Mouse (Mus musculus) heart, embryonic 10.5 days (tissue): Measurements from ENCODE around the gene Cep72. TPM values are rescaled to one million over a fixed set of nuclear protein-coding genes. Genes with fewer than 3 reads are reported as not detected.
"Not testable (repeated sequence)": the region's sequence is repeated elsewhere in the genome, so short reads cannot be mapped to it uniquely, and the experiment has no call there.

Source experiments
- DNase-seq: peaks from one replicate; pipeline ENCODE4 v3.0.0-alpha.2; 2017; ENCODE audit warnings: low spot score
- H3K27ac ChIP-seq: fragments of 300-500 bp; sonication (generic); 2 replicates; pipeline ENCODE4 v1.5.1; 2016; ENCODE audit warnings: mild to moderate bottlenecking
- H3K27me3 ChIP-seq: fragments of 300-500 bp; sonication (generic); 2 replicates; pipeline ENCODE4 v1.6.1; 2016; ENCODE audit warnings: mild to moderate bottlenecking; ENCODE audit not compliant: poor library complexity, insufficient read depth, severe bottlenecking
- H3K36me3 ChIP-seq: fragments of 300-500 bp; sonication (generic); 2 replicates; pipeline ENCODE4 v1.6.1; 2016; ENCODE audit warnings: mild to moderate bottlenecking, moderate library complexity
- H3K4me1 ChIP-seq: fragments of 300-500 bp; sonication (generic); 2 replicates; pipeline ENCODE4 v1.6.1; 2016; ENCODE audit warnings: mild to moderate bottlenecking
- H3K4me3 ChIP-seq: fragments of 300-500 bp; sonication (generic); 2 replicates; pipeline ENCODE4 v1.5.1; 2016; ENCODE audit warnings: mild to moderate bottlenecking, moderate library complexity
- H3K9me3 ChIP-seq: fragments of 300-500 bp; sonication (generic); 2 replicates; pipeline ENCODE4 v1.6.1; 2016; ENCODE audit warnings: mild to moderate bottlenecking, moderate library complexity
- WGBS: fragments of 180-500 bp; shearing (Covaris S2); methylation state at CpG from one replicate; pipeline ENCODE4 v1.1.7; 2016; 5-methylcytosine and 5-hydroxymethylcytosine counted together
- polyA plus RNA-seq: library from polyadenylated mRNA; unstranded; fragments of >200 nt; fragmentation: Nextera tagmentation; extraction: Ambion mirVana; gene quantifications from 2 replicates; pipeline ENCODE4 v1.2.1, GENCODE M21; 2016

Cep72 gene
- polyA plus RNA-seq, result 16.0 and 16.4 TPM in 2 replicates

- H3K9me3 ChIP-seq, result no peaks in the 10 kb centered on the region
- H3K4me1 ChIP-seq, result no peaks in the 10 kb centered on the region
- WGBS, result 4% methylated on average over 48 of the region's 48 CpGs
- H3K27me3 ChIP-seq, result no peaks in the 10 kb centered on the region
- DNase-seq, result peak; percentile 96
- H3K4me3 ChIP-seq, result peak within 1 kb of the TSS; percentile 95
- H3K27ac ChIP-seq, result peak within 1 kb of the TSS; percentile 98
- H3K36me3 ChIP-seq, result peaks cover 15% of the 10 kb centered on the region
Observed at GRCm38 (mm10) chr13:74061613-74062377, at the start of gene Cep72. Cep72 (minus strand) TSS chr13:74062299.

- no peaks in the 10 kb centered on the region for H3K27me3 ChIP-seq
- WGBS, result 72% methylated on average over 2 of the region's 2 CpGs
- H3K4me3 ChIP-seq, result no peak overlapping the region
- DNase-seq, result no peak
- no peaks in the 10 kb centered on the region for H3K36me3 ChIP-seq
- H3K27ac ChIP-seq, result no peak overlapping the region
- H3K4me1 ChIP-seq, result no peaks in the 10 kb centered on the region
- H3K9me3 ChIP-seq, result no peaks in the 10 kb centered on the region
Observed at GRCm38 (mm10) chr13:74107410-74107809, 45.3 kb upstream of the Cep72 start.

GRCm38 (mm10) chr13:74104417-74104816 is 42.3 kb upstream of the Cep72 start:
- no peak overlapping the region for H3K4me3 ChIP-seq
- no peak overlapping the region for H3K27ac ChIP-seq
- no peaks in the 10 kb centered on the region for H3K9me3 ChIP-seq
- WGBS, result 80% methylated on average over 7 of the region's 7 CpGs
- no peaks in the 10 kb centered on the region for H3K36me3 ChIP-seq
- no peak for DNase-seq
- H3K27me3 ChIP-seq, result no peaks in the 10 kb centered on the region
- H3K4me1 ChIP-seq, result no peaks in the 10 kb centered on the region

GRCm38 (mm10) chr13:74102831-74103582 is 40.9 kb upstream of the Cep72 start:
- Histone ChIP-seq H3K27ac (no peak overlapping the region), H3K9me3 (no peaks in the 10 kb centered on the region), H3K4me1 (no peaks in the 10 kb centered on the region), H3K36me3 (no peaks in the 10 kb centered on the region), H3K27me3 (no peaks in the 10 kb centered on the region), H3K4me3 (no peak overlapping the region)
- WGBS, result 80% methylated on average over 4 of the region's 4 CpGs
- no peak for DNase-seq

GRCm38 (mm10) chr13:74102108-74102830 is 40.2 kb upstream of the Cep72 start:
- Histone ChIP-seq H3K27me3 (no peaks in the 10 kb centered on the region), H3K4me1 (no peaks in the 10 kb centered on the region), H3K9me3 (no peaks in the 10 kb centered on the region), H3K4me3 (no peak overlapping the region), H3K36me3 (no peaks in the 10 kb centered on the region), H3K27ac (no peak overlapping the region)
- DNase-seq, result no peak
- 74% methylated on average over 8 of the region's 8 CpGs for WGBS

GRCm38 (mm10) chr13:74098913-74099312 is 36.8 kb upstream of the Cep72 start:
- 69% methylated on average over 6 of the region's 6 CpGs for WGBS
- no peaks in the 10 kb centered on the region for H3K27me3 ChIP-seq
- no peak for DNase-seq
- no peak overlapping the region for H3K27ac ChIP-seq
- H3K9me3 ChIP-seq, result no peaks in the 10 kb centered on the region
- no peak overlapping the region for H3K4me3 ChIP-seq
- no peaks in the 10 kb centered on the region for H3K36me3 ChIP-seq
- 0 out of 2 replicates have a peak, but pooled peaks cover 2% of the 10 kb centered on the region for H3K4me1 ChIP-seq

- H3K9me3 ChIP-seq, result no peaks in the 10 kb centered on the region
- H3K36me3 ChIP-seq, result no peaks in the 10 kb centered on the region
- 0 out of 2 replicates have a peak, but pooled peaks cover 2% of the 10 kb centered on the region for H3K4me1 ChIP-seq
- no peak overlapping the region for H3K27ac ChIP-seq
- DNase-seq, result peak; percentile 83
- H3K27me3 ChIP-seq, result no peaks in the 10 kb centered on the region
- 34% methylated on average over 2 of the region's 2 CpGs for WGBS
- H3K4me3 ChIP-seq, result no peak overlapping the region
Observed at GRCm38 (mm10) chr13:74096715-74097363, 34.7 kb upstream of the Cep72 start.

GRCm38 (mm10) chr13:74095936-74096335 is 33.8 kb upstream of the Cep72 start:
- DNase-seq, result no peak
- Histone ChIP-seq H3K27me3 (no peaks in the 10 kb centered on the region), H3K36me3 (no peaks in the 10 kb centered on the region), H3K4me3 (no peak overlapping the region), H3K9me3 (no peaks in the 10 kb centered on the region), H3K4me1 (0 out of 2 replicates have a peak, but pooled peaks cover 2% of the 10 kb centered on the region), H3K27ac (no peak overlapping the region)
- 66% methylated on average over 2 of the region's 2 CpGs for WGBS

- Histone ChIP-seq H3K9me3 (no peaks in the 10 kb centered on the region), H3K27me3 (no peaks in the 10 kb centered on the region), H3K27ac (no peak overlapping the region), H3K36me3 (no peaks in the 10 kb centered on the region), H3K4me1 (no peaks in the 10 kb centered on the region), H3K4me3 (no peak overlapping the region)
- 68% methylated on average over 3 of the region's 3 CpGs for WGBS
- DNase-seq, result no peak
Observed at GRCm38 (mm10) chr13:74090265-74090664, 28.2 kb upstream of the Cep72 start.

- Histone ChIP-seq H3K4me3 (no peak overlapping the region), H3K27ac (no peak overlapping the region), H3K4me1 (no peaks in the 10 kb centered on the region), H3K27me3 (no peaks in the 10 kb centered on the region), H3K36me3 (no peaks in the 10 kb centered on the region), H3K9me3 (no peaks in the 10 kb centered on the region)
- DNase-seq, result no peak
- WGBS, result 86% methylated on average over 7 of the region's 7 CpGs
Observed at GRCm38 (mm10) chr13:74073369-74073768, 11.3 kb upstream of the Cep72 start.

GRCm38 (mm10) chr13:74071714-74072113 is 9.6 kb upstream of the Cep72 start:
- DNase-seq, result no peak
- Histone ChIP-seq H3K36me3 (no peaks in the 10 kb centered on the region), H3K27me3 (no peaks in the 10 kb centered on the region), H3K27ac (no peak overlapping the region), H3K4me3 (no peak overlapping the region), H3K9me3 (no peaks in the 10 kb centered on the region), H3K4me1 (no peaks in the 10 kb centered on the region)
- WGBS, result 68% methylated on average over 3 of the region's 3 CpGs

- H3K27me3 ChIP-seq, H3K4me1 ChIP-seq, H3K4me3 ChIP-seq, H3K36me3 ChIP-seq, H3K27ac ChIP-seq, H3K9me3 ChIP-seq, DNase-seq: not testable (repeated sequence)
- 33% methylated on average over 1 of the region's 1 CpGs for WGBS
Observed at GRCm38 (mm10) chr13:74071244-74071643, 9.1 kb upstream of the Cep72 start.
